In genomic region chr15:80203406-80203805, GRCm38 (mm10) we compare ENCODE assay signal across 13 mouse cellular contexts. TPM values are rescaled to one million over a fixed set of nuclear protein-coding genes. Genes with fewer than 3 reads are reported as not detected.
DNase-seq lines count a peak whose midpoint lies in the region; ATAC-seq and TF ChIP-seq lines count a peak whose summit lies in the region.
"Had no signal": no experiment of that assay in that cellular context is flagged by ENCODE, and none has a peak within 500 bp of the region (broad histone marks: within the 10 kb centered on the region; RNA-seq: fewer than 3 reads in every experiment).

No protein-coding gene starts in this region.

- H3K9me3 ChIP-seq in hindbrain, embryonic 11.5 days (ENCODE audit: control insufficient read depth, low read length), result no peaks in the 10 kb centered on the region
- no peaks in the 10 kb centered on the region for H3K9me3 ChIP-seq in hindbrain, embryonic 13.5 days
- no peaks in the 10 kb centered on the region for H3K9me3 ChIP-seq in hindbrain, embryonic 14.5 days (ENCODE audit: control insufficient read depth, low read length)
- H3K9me3 ChIP-seq: limb, embryonic 15.5 days had no signal

- H3K36me3 ChIP-seq in hindbrain, embryonic 11.5 days (ENCODE audit: control insufficient read depth, insufficient read depth, low read length), result no peaks in the 10 kb centered on the region
- H3K36me3 ChIP-seq in hindbrain, embryonic 13.5 days, result no peaks in the 10 kb centered on the region; the same call in 1 of the 2 replicates
- no peaks in the 10 kb centered on the region for H3K36me3 ChIP-seq in C2C12 (ENCODE audit: control insufficient read depth, insufficient read depth)
- H3K36me3 ChIP-seq in hindbrain, embryonic 14.5 days (replicated peaks; ENCODE audit: control insufficient read depth, insufficient read depth), result peaks cover 6% of the 10 kb centered on the region; the same call in 1 of the 2 replicates
- H3K36me3 ChIP-seq: limb, embryonic 15.5 days had no signal

- H3K9ac ChIP-seq in hindbrain, embryonic 11.5 days (ENCODE audit: low read depth, low read length), result no peak overlapping the region
- no peak overlapping the region for H3K9ac ChIP-seq in hindbrain, embryonic 13.5 days
- H3K9ac ChIP-seq in hindbrain, embryonic 14.5 days, result no peak overlapping the region
- H3K9ac ChIP-seq: limb, embryonic 15.5 days had no signal

- H3K4me2 ChIP-seq in hindbrain, embryonic 11.5 days (replicated peaks; ENCODE audit: low read depth, low read length), result no peak overlapping the region
- no peak overlapping the region for H3K4me2 ChIP-seq in hindbrain, embryonic 13.5 days
- H3K4me2 ChIP-seq in hindbrain, embryonic 14.5 days (replicated peaks), result no peak overlapping the region
- H3K4me2 ChIP-seq: limb, embryonic 15.5 days had no signal

- H3K27ac ChIP-seq in hindbrain, embryonic 11.5 days (ENCODE audit: low read depth, low read length), result no peak overlapping the region
- H3K27ac ChIP-seq in hindbrain, embryonic 13.5 days, result no peak overlapping the region
- H3K27ac ChIP-seq in hindbrain, embryonic 14.5 days, result no peak overlapping the region
- H3K27ac ChIP-seq: limb, embryonic 15.5 days had no signal

- 39% methylated on average over 4 of the region's 4 CpGs for WGBS in hindbrain, embryonic 11.5 days
- WGBS in hindbrain, embryonic 13.5 days, result 40% methylated on average over 4 of the region's 4 CpGs
- WGBS in hindbrain, embryonic 14.5 days, result 37% methylated on average over 4 of the region's 4 CpGs

- no peak overlapping the region for H3K4me3 ChIP-seq in hindbrain, embryonic 11.5 days (ENCODE audit: low read depth, low read length)
- H3K4me3 ChIP-seq in hindbrain, embryonic 13.5 days, result no peak overlapping the region
- H3K4me3 ChIP-seq in C2C12 (ENCODE audit: insufficient read depth, poor library complexity, severe bottlenecking), result no peak overlapping the region
- H3K4me3 ChIP-seq in hindbrain, embryonic 14.5 days (replicated peaks; ENCODE audit: low read length), result no peak overlapping the region
- H3K4me3 ChIP-seq: limb, embryonic 15.5 days had no signal

- H3K79me2 ChIP-seq in C2C12 (ENCODE audit: control insufficient read depth, insufficient read depth), result peaks cover 2% of the 10 kb centered on the region

- no peaks in the 10 kb centered on the region for H3K79me3 ChIP-seq in C2C12 (ENCODE audit: low read depth)

- H3ac ChIP-seq in C2C12 (ENCODE audit: control insufficient read depth, insufficient read length, low read depth), result no peak overlapping the region

- H3K27me3 ChIP-seq in hindbrain, embryonic 11.5 days (ENCODE audit: control insufficient read depth, insufficient read depth, low read length), result no peaks in the 10 kb centered on the region
- H3K27me3 ChIP-seq in hindbrain, embryonic 13.5 days, result no peaks in the 10 kb centered on the region
- H3K27me3 ChIP-seq in C2C12 (ENCODE audit: control insufficient read depth, insufficient read depth, insufficient read length), result no peaks in the 10 kb centered on the region
- H3K27me3 ChIP-seq in hindbrain, embryonic 14.5 days (ENCODE audit: control insufficient read depth, insufficient read depth, low read length), result no peaks in the 10 kb centered on the region
- H3K27me3 ChIP-seq: limb, embryonic 15.5 days had no signal

- no peak for ATAC-seq in hindbrain, embryonic 11.5 days (ENCODE audit: low FRiP score)
- ATAC-seq in hindbrain, embryonic 13.5 days (ENCODE audit: low FRiP score), result no peak
- ATAC-seq in hindbrain, embryonic 14.5 days (ENCODE audit: low FRiP score), result no peak

- peak; percentile 23 for DNase-seq in hindbrain, embryonic 11.5 days (ENCODE audit: low spot score)
- peak; percentile 56 for DNase-seq in embryo, embryonic 10.5 days (ENCODE audit: low spot score)
- DNase-seq in mesoderm, embryonic 11.5 days (ENCODE audit: low read depth, low spot score), result peak; percentile 64
- DNase-seq in heart, postnatal 4 days, result no peak
- DNase-seq in cerebellum, postnatal 14 days, result no peak
- no peak for DNase-seq in hindbrain, embryonic 14.5 days (ENCODE audit: low spot score)
- DNase-seq: cerebellum, postnatal 36 days; kidney, adult 18-20 months had no signal

- no peaks in the 10 kb centered on the region for H3K4me1 ChIP-seq in hindbrain, embryonic 11.5 days (replicated peaks; ENCODE audit: control insufficient read depth, insufficient read depth, low read length)
- peaks cover 8% of the 10 kb centered on the region for H3K4me1 ChIP-seq in hindbrain, embryonic 13.5 days (replicated peaks)
- H3K4me1 ChIP-seq in hindbrain, embryonic 14.5 days (replicated peaks; ENCODE audit: control insufficient read depth, insufficient read depth, low read length), result no peaks in the 10 kb centered on the region

- TF ChIP-seq CTCF in C2C12 (IDR thresholded peaks at IDR 0.05; ENCODE audit: control insufficient read depth, insufficient read depth, insufficient read length), result no peak

TF ChIP-seq in C2C12, 6 proteins besides CTCF, POLR2A, EP300 and RAD21:
- TF ChIP-seq MYOD1 (IDR thresholded peaks at IDR 0.05; ENCODE audit: control insufficient read depth, insufficient read length, low read depth) (peak; percentile 85), MAX (IDR thresholded peaks at IDR 0.05) (no peak)

RNA-seq across cellular contexts. Expression of gene Mgat3, which starts 29.9 kb away (rescaled TPM):
- polyA plus RNA-seq in hindbrain, embryonic 11.5 days (2014; fragmentation: Nextera tagmentation; extraction: Ambion mirVana), result 9.6 and 9.8 TPM in 2 replicates
- 12.2 and 13.0 TPM in 2 replicates for polyA plus RNA-seq in hindbrain, embryonic 13.5 days (2015; fragmentation: Nextera tagmentation; extraction: Ambion mirVana)
- polyA plus RNA-seq in C2C12 (2012; fragmentation: generic; extraction: Trizol), result 19.2 TPM
- total RNA-seq in heart, postnatal 4 days (2021), result 1 to 10 TPM; 2.5 TPM
- 22.3 and 24.5 TPM in 2 replicates for polyA plus RNA-seq in hindbrain, embryonic 14.5 days (2014; fragmentation: Nextera tagmentation; extraction: Ambion mirVana)

RNA-seq across cellular contexts. Expression of gene Mief1, which starts 30.4 kb away (rescaled TPM):
- 38.5 and 39.1 TPM in 2 replicates for polyA plus RNA-seq in hindbrain, embryonic 11.5 days (2014; fragmentation: Nextera tagmentation; extraction: Ambion mirVana)
- polyA plus RNA-seq in hindbrain, embryonic 13.5 days (2015; fragmentation: Nextera tagmentation; extraction: Ambion mirVana), result 36.9 and 37.7 TPM in 2 replicates
- 27.3 TPM for polyA plus RNA-seq in C2C12 (2012; fragmentation: generic; extraction: Trizol)
- total RNA-seq in heart, postnatal 4 days (2021), result 10 to 100 TPM; 38.0 to 38.3 TPM
- polyA plus RNA-seq in hindbrain, embryonic 14.5 days (2014; fragmentation: Nextera tagmentation; extraction: Ambion mirVana), result 36.4 and 38.6 TPM in 2 replicates

RNA-seq across cellular contexts. Expression of gene AC140267.1, which starts 32.2 kb away (rescaled TPM):
- polyA plus RNA-seq in hindbrain, embryonic 11.5 days (2014; fragmentation: Nextera tagmentation; extraction: Ambion mirVana), result not detected in 2 replicates
- not detected in 2 replicates for polyA plus RNA-seq in hindbrain, embryonic 13.5 days (2015; fragmentation: Nextera tagmentation; extraction: Ambion mirVana)
- not detected for polyA plus RNA-seq in C2C12 (2012; fragmentation: generic; extraction: Trizol)
- 10 to 100 TPM; 20.3 to 24.3 TPM for total RNA-seq in heart, postnatal 4 days (2021)
- not detected in 2 replicates for polyA plus RNA-seq in hindbrain, embryonic 14.5 days (2014; fragmentation: Nextera tagmentation; extraction: Ambion mirVana)
- polyA plus RNA-seq: gonadal fat pad, adult 2 months; limb, embryonic 15.5 days; spleen, adult 2 months had no signal

RNA-seq across cellular contexts. Expression of gene Atf4, which starts 51.6 kb away (rescaled TPM):
- polyA plus RNA-seq in hindbrain, embryonic 11.5 days (2014; fragmentation: Nextera tagmentation; extraction: Ambion mirVana), result 140 and 145 TPM in 2 replicates
- polyA plus RNA-seq in hindbrain, embryonic 13.5 days (2015; fragmentation: Nextera tagmentation; extraction: Ambion mirVana), result 115 and 118 TPM in 2 replicates
- polyA plus RNA-seq in C2C12 (2012; fragmentation: generic; extraction: Trizol), result 507 TPM
- total RNA-seq in heart, postnatal 4 days (2021), result 100 to 1,000 TPM; 119 to 131 TPM
- 102 and 115 TPM in 2 replicates for polyA plus RNA-seq in hindbrain, embryonic 14.5 days (2014; fragmentation: Nextera tagmentation; extraction: Ambion mirVana)

Comparison
In these comparisons a context has a peak if more than half of its experiments do, and no peak if none do; other contexts are left out.
1. DNase-seq: peak in hindbrain, embryonic 11.5 days (single experiment), embryo, embryonic 10.5 days (single experiment) and mesoderm, embryonic 11.5 days (single experiment); none in heart, postnatal 4 days (single experiment), cerebellum, postnatal 14 days (0 of 2) and hindbrain, embryonic 14.5 days (single experiment).